Mouse (Mus musculus) E14TG2a.4 (cell line): Measurements from ENCODE around the gene Tlr11.

ENCODE experiments used
- CTCF ChIP-seq: conservative IDR thresholded peaks from 2 replicates; pipeline ENCODE4 v1.5.1; 2014; ENCODE audit warnings: low read length
- NANOG ChIP-seq: IDR thresholded peaks from 2 replicates; pipeline ENCODE4 v1.6.1; 2014; ENCODE audit warnings: borderline replicate concordance, low read length, mixed read lengths
- POU5F1 ChIP-seq: IDR thresholded peaks from 2 replicates; pipeline ENCODE4 v1.6.1; 2014; ENCODE audit warnings: low read length, borderline replicate concordance

GRCm38 (mm10) chr14:50363561-50363960, 5.8 kb downstream of the Tlr11 start:
- no peak for TF ChIP-seq CTCF
- TF ChIP-seq POU5F1 = no peak
- no peak for TF ChIP-seq NANOG
